Comparison of ENCODE assay signal across 16 mouse cellular contexts in the genomic region with DNA sequence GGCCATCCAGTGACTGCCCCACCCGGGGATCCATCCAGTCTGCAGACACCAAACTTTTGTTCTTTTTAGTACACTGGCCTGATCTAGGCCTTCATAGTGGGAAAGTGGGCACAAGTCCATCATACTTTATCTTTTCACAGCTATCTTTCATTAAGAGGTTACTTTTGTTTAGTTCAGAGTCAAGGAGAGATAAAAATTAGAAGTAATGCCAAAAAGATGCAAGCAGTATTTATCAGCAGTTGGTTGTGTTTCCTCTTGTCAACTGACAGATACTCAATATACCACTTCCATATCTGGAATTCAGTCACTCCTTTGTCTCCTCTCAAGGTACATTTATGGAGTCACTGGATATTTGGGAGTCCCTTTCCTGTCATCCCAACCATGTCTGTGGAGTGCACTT.
"Had no signal": no experiment of that assay in that cellular context is flagged by ENCODE, and none has a peak within 500 bp of the region (broad histone marks: within the 10 kb centered on the region; RNA-seq: fewer than 3 reads in every experiment).

No protein-coding gene starts in this region.

- H3K4me2 ChIP-seq: neural tube, embryonic 12.5 days; neural tube, embryonic 13.5 days; stomach, embryonic 15.5 days had no signal

- H3K9me3 ChIP-seq: neural tube, embryonic 12.5 days; neural tube, embryonic 13.5 days; stomach, embryonic 15.5 days had no signal

- H3K4me1 ChIP-seq: neural tube, embryonic 12.5 days; neural tube, embryonic 13.5 days; stomach, embryonic 15.5 days had no signal

- H3K4me3 ChIP-seq: neural tube, embryonic 12.5 days; neural tube, embryonic 13.5 days; stomach, embryonic 15.5 days had no signal

- H3K27ac ChIP-seq: neural tube, embryonic 12.5 days; neural tube, embryonic 13.5 days; stomach, embryonic 15.5 days; stomach, postnatal 0 days had no signal

- H3K27me3 ChIP-seq: neural tube, embryonic 12.5 days; neural tube, embryonic 13.5 days; stomach, embryonic 15.5 days had no signal

- H3K36me3 ChIP-seq: neural tube, embryonic 12.5 days; neural tube, embryonic 13.5 days; stomach, embryonic 15.5 days had no signal

- H3K9ac ChIP-seq: neural tube, embryonic 12.5 days; neural tube, embryonic 13.5 days; stomach, embryonic 15.5 days had no signal

- DNase-seq: retina, postnatal 1 day; right cerebral cortex, adult 18-20 months; right cerebral cortex, postnatal 14 days; right cerebral cortex, postnatal 25 days; right cerebral cortex, postnatal 4 days; spleen, adult 18-20 months; thymus, adult 18-20 months; thymus, adult 2 months; thymus, postnatal 14 days; thymus, postnatal 25 days; thymus, postnatal 36 days; thymus, postnatal 4 days had no signal
